Mouse (Mus musculus) MN1 (cell line): ENCODE data around the gene Fcgr1.
"Not testable (repeated sequence)": the region's sequence is repeated elsewhere in the genome, so short reads cannot be mapped to it uniquely, and the experiment has no call there.

Experiments
- DNase-seq: peaks from one replicate; pipeline ENCODE4 v3.0.0-alpha.2; 2016; ENCODE audit warnings: low spot score

Gene Fcgr1

DNA sequence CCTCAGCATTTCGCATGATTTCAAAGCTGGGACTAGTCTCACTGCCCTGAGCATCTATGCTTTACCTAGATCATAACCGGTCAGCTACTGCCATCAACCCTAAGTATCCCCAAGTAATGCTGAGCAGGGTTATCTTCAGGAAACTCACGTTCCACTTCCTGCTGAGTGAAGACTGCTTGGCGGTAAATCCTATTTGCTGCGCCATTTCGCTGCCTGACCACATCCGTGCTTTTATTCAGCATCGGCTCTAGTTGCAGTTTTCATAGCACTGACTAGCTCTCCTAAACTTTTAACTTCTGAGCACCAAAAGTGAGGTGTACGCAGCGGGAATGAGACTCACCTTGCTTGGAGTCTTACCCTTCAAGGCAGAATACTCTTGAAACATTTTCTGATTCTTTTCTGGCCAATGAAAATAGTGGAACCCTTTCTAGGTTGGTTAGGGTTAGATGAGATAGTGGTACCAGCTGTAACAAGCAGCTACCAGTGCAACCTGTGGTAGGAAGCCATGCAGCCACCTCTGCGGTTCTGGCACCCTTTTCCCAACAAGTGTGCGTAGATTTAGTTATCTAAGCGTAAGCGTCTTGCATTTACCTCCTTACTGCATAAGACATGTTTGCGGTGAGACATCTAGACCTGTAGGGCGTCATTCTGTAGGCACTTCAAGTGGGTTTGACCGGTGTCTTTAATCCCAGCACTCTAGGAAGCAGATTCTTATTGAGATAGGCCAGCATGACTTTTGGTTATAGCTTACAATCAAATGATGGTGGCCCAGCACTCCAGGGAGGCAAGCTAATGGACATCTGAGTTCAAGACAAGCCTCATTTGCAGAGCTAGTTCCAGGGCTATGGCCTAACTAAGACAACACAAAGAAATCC, 19.9 kb downstream of the Fcgr1 start:
- DNase-seq, result peak; percentile 46

DNA sequence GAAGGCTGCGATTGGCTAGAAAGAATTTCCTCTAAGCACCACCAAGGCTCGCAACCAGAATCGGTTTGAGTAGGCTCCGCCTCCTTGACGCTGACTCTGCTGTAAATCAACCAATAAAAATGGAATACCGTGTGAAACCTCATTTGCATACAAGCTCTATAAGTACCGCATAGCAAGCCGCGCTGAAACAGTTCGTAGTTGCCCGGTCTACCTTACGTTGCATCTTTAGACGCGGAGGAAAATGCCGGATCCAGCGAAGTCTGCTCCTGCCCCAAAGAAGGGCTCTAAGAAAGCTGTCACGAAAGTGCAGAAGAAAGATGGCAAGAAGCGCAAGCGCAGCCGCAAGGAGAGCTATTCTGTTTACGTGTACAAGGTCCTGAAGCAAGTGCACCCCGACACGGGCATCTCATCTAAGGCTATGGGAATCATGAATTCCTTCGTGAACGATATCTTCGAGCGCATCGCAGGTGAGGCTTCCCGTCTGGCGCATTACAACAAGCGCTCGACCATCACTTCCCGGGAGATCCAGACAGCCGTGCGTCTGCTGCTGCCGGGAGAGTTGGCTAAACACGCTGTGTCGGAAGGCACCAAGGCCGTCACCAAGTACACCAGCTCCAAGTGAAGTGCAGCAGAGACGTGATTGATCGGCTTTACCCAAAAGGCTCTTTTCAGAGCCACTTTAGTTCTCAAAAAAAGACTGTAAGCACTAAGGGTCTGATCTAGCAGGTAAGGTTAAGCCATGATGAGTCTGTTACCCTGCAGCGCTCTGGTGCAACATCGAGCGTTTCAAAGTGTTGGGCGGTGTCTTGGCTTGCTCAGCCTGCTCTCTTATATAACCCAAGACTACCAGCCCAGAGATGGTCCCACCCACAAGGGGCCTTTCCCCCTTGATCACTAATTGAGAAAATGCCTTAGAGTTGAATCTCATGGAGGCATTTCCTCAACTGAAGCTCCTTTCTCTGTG, 24.0 kb downstream of the Fcgr1 start, which contains the start of gene Hist2h2bb:
TSS of gene Hist2h2bb (plus strand) at position 242 of the 964 bp plus-strand sequence.
- peak; percentile 98 for DNase-seq

DNA sequence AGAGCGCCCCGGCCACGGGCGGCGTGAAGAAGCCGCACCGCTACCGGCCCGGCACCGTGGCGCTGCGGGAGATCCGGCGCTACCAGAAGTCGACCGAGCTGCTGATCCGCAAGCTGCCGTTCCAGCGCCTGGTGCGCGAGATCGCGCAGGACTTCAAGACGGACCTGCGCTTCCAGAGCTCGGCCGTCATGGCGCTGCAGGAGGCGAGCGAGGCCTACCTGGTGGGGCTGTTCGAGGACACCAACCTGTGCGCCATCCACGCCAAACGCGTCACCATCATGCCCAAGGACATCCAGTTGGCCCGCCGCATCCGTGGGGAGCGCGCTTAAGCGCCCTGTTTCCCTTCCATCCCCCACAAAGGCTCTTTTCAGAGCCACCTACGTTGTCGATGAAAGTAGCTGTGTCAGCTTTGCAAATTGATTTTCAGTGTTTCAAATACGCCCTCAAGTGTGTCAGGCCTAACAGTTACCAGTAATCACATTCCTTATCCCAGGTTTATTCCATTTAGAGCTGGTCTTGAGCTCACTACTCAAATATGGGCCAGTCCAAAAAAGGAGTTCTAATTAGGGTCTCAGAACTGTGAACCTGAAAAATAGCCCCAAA, 24.9 kb downstream of the Fcgr1 start:
- DNase-seq, result not testable (repeated sequence)

DNA sequence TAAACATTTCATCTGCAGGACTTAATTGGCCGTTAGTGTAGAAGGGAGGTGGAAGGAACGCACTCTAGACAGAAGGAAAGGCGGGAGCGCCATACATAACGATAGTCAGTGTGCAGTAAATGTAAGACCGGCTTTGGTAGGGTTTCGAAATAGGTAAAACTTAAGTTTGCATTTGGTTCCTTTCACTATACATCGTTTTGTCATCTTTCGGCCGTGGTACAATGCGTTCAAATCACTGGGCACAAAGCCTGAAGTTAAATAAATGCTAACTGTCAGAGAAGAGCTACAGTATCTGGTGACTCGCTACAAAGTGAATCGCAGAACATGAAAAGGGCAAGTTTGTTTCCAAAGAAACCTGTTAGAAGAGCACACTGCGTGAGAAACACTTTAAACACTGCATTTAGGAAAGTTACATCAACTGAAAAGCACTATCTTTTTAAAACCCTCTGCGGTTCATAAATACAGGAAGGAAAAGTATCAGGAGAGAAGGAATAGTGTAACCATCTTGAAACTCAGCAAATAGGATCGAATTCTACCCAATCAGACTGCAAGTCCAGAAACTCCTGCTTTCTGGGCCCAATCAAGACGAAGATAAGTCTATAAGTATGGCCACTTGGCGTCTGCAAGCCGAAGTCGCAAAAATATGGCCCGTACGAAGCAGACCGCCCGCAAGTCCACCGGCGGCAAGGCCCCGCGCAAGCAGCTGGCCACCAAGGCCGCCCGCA, 25.6 kb downstream of the Fcgr1 start, which contains the start of gene Hist2h3b:
TSS of gene Hist2h3b (plus strand) at position 604 of the 725 bp plus-strand sequence.
- peak; percentile 89 for DNase-seq

DNA sequence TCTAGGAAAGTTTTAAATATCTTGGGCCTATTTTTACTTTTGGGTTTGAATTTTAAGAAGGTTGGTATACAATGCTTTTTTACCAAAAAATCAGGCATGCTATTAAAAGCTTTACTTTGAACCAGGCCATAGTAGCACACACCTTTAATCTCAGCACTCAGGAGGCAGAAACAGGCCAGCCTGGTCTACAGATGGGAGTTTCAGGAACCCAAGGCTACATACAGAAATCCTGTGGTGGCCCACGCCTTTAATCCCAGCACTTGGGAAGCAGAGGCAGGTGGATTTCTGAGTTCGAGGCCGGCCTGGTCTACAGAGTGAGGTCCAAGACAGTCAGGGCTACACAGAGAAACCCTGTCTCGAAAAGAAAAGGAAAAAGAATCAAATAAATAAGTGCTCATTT, 26.2 kb downstream of the Fcgr1 start:
- no peak for DNase-seq

DNA sequence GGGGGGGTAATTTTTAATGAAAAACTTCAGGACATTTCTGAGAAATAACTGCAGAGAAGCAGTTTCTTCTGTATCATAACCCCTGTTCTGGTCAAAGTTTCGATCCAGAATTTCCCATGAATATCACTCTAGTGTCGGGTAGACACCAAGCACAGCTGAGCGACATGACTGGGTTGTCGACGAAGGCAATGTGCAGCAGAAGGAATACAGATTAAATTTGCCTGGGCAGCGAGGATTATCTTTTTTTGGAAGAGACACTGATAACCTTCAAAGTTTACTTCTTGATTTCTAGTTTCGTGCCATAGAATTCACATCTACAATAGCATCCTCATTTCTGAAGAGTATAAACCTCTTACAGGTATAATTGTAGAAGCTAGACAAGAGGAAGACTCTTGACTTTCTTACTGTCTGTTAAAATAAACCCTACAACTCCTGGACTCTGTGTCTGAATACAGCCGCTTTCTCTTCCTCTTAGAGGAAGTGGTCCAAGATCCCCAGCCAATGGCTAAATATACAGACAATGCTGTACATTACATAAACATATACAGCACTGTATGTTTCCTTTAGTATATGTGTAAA, 27.5 kb downstream of the Fcgr1 start:
- DNase-seq, result no peak

DNA sequence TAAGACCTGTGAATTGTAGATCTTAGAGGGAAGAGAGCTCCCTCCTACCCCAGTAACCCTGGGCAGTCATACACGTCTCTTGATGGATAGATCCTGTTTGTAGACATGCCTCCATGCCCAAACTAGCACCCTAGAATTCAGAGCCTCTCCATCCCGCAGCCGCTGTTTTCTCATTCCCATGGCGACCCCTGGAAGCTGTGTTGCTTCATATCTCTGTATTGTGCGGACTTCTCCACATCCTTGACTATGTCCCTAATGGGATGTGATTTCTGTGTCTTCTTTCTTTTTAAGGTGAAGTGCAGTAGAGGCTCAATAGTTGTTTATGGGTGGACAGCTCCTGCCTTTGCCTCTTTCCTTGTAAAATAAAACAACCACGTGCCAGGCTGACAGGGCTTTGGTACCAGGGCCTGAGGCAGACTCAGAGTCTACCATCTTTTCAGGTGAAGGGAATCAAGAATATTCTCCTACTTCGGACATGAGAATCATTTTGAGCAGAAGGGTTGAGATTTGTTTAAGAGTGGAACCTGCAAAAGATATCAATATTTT, 29.3 kb downstream of the Fcgr1 start:
- peak; percentile 45 for DNase-seq

DNA sequence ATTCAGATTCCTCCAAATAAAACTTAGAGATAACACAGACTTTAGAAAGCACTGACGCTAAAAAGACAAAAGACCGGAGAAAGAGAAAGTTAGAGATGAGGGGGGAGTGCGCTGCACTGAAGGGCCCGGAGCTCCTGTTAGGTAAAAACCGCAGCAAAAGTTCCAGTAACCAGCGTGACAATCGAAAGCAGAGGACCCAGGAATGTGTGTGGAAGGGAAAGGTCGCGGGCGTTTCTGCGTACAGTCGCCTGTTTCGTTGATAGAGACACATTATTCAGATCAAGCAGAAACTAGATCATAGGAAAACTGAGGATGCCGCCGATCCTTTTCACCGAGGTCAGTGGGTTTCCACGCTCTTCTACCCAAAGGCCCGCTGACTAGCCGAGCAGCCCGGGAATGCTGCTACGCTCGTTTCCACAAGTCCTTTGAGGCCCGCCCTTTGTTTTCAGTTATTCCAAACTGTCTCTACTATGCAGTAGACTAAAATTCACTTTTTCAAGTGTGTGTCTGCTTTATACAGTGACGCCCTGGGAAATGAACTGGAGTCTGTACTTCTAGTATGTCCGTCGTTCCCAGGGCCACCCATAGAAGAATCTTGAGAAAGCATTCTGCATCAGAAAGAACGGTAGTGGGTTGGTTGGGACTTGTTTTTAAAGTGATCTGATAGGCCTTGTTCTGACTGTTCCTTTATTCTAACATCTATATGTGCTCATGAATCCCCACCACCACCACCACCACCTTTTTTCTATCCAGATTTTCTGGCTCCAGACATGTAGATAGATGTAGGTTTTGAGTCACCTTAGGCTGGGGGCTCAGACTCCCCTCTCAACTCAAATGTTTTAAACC, 30.0 kb downstream of the Fcgr1 start:
- no peak for DNase-seq

DNA sequence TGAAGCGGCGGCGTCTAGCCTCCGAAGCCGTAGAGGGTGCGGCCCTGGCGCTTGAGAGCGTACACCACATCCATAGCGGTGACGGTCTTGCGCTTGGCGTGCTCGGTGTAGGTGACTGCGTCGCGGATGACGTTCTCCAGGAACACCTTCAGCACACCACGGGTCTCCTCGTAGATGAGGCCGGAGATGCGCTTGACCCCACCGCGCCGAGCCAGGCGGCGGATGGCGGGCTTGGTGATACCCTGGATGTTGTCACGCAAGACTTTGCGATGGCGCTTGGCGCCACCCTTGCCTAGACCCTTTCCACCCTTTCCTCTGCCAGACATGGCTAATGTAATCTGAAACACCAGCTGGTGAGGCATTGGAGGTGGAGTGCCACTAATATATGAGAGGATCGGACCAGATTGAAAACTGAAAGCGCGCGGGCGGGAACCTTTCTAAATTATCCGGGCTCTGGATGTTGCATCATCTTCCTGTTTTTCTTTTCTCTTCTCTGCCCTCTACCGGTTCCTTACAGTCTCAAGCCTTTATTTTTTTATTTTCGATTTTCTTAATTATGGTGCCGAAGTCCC, 30.7 kb downstream of the Fcgr1 start, which contains the start of gene Hist2h4:
TSS of gene Hist2h4 (minus strand) at position 333 of the 572 bp plus-strand sequence.
- DNase-seq, result peak; percentile 98

DNA sequence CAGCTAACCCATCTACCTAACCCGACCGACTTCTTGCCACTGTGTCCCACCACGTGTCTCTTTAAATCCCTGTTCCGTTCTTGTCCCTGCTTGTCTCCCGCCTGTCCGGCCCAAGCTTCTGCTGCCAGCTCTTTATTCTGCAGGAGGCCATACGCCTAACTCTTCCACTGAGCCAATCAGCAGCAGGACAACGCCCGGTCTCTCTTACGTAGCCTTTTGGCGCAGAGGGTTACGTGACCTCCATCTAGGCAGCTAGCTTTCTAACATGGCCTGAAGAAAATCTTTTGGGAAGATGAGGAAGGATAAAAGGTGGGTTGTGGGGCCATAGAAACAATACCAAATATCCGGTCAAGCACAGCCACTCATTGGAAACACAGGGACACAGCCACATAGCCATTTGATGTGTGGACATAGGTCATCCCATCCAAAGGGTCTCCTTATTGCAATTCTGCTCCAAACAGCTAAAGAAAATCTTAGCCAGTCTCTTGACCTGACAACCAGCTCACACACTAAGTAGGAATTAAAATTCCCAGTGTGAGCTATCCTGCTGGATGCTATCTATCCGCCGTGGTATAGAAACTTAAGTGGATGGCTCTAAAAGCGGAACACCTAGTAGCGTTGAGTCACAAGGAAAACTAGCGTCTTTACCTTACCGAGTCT, 31.4 kb downstream of the Fcgr1 start:
- peak; percentile 91 for DNase-seq

DNA sequence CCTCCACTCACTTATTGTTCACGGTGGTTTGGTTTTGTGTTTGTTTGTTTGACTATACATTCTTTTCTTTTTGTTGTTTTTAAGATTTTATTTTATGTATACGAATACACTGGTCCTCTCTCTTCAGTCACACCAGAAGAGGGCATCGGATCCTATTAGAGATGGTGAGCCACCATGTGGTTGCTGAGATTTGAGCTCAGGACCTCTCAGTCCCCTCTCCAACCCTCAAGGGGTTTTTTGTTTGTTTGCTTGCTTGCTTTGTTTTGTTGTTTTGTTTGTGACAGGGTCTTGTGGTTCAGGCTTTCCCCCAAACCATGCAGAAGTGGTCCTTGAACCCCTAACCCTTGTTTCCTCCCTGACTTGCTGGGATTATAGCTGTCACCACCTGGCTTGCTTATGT, 32.1 kb downstream of the Fcgr1 start:
- peak; percentile 31 for DNase-seq

DNA sequence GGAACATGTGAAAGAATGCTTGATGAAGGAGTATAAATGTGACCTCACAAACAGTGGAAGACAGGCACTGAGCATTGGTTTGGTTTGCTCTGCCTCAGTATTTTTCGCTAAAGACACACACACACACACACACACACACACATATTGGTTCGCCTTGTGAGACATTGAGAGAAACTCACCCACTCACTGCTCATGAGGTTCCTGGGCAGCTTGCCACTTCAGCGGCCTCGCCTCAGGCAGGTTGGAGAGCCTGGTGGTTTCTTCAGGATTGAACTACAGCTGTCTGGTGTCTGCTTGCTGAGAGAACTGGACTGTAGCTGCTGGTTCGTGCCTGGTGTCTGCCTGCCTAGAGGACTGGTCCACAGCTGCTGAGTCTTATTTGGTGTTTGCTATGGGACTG, 33.5 kb downstream of the Fcgr1 start:
- DNase-seq, result no peak

DNA sequence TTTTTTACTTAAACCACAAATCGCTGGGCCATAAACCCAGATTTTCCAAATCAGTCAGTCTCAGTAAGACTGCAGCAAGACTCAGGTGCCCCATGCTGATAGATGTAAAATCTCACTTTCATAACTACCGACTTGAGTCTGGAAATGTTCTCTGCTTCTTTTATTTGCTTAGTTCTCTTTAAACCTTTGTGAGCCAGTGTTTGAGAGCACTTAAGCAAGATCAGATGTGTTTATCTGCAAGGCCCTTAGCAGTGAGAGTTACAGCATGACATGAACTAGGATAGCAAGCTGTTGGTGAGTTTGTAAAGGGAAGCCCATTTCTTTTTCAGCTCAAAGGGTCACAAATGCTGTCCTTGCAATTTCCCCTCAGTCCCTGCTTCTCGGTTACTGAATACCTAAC, 36.6 kb downstream of the Fcgr1 start:
- DNase-seq, result no peak

DNA sequence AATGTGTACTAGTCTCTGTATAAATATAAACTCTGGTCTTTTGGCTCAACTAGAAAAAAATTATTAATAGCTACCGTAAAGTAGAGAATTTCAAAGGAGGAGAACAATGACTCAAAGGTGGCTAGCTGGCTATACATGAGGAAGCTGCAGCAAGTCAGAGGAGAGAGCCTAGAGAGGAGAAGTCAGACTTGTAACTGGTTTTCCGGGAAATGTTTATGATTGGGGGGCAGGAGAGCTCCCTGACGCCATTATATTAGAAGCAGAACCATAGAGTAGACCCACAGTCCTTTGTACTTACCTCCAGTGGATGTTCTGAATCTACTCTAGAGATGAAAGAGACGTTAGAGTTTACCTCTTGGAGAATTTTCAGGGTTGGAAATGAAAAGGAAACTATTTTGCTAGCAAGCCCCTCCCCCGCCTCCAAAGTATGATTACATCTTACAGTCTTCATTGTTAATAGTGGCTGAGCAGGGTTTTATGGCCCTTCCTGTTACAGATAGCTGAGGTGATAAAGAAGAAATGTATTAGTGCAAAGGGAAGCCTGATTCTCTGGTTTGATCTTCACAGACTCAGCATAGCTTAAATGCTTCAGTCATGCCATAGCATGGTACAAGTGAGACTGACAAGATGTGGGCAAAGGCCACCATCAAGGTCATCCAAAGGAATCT, 37.7 kb downstream of the Fcgr1 start:
- DNase-seq, result no peak

DNA sequence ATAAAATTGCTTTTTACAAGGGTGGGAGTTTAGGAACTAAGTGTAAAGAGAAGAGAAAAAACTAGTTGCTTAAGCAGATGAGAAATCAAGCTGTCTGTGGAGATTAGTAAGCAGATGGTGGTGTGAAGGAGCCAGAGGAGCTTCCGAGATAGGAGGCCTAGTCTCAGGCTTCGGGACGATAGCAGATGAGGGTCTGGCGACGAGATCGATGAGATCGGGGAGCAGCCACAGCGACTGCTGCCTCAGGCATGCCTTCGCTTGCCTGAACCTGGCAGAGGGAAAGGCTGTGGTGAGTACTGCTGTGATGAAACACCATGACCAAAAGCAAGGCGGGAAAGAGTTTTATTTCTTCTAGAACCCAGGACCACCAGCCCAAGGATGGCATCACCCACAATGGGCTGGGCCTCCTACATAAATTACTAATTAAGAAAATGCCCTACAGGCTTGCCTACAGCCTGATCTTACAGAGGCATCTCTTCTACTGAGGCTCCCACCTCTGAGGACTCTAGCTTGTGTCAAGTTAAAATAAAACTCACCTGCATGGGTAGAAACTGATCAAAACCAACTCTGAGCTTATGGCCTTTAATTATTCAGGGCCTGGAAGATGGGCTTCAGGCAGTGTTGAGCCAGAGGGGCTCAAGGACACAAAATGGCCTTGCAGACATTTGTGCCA, 39.0 kb downstream of the Fcgr1 start:
- no peak for DNase-seq

DNA sequence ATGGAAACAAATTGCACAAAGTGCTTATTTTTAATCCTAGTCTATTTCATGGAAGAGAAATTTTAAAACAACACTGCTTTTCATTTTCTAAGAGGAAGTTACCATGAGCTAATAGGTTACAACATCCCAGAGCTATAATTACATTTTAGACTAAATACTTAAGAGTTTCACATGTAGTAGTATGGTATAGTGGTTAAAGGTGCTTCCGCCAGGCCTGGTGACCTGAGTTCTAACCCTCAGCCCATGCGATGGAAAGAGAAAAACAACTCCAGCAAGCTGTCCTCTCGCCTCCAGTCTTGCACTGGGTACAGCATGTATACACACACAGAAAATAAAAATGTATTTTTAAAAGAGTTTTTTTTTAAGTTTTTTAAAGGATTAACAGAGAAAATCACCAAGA, 42.0 kb downstream of the Fcgr1 start:
- no peak for DNase-seq

DNA sequence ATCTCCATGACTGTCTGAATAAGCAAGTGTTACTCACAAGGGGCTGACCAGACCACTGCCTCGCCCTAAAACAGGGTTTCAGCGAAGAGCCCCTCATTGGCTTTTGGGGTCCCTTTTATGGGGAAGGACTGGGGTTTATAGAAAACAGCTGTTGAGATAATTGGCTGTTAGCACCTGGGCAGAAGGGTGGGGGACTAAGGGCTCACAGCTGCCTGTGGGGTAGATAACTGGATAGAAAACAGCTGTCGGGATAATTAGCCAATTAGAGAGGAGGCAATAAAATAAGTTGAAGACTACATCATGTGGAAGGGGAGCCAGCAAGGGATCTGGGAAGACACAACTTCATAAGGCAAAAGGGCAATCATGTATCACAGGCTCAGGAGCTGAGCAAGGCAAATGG, 42.9 kb downstream of the Fcgr1 start:
- peak; percentile 55 for DNase-seq

DNA sequence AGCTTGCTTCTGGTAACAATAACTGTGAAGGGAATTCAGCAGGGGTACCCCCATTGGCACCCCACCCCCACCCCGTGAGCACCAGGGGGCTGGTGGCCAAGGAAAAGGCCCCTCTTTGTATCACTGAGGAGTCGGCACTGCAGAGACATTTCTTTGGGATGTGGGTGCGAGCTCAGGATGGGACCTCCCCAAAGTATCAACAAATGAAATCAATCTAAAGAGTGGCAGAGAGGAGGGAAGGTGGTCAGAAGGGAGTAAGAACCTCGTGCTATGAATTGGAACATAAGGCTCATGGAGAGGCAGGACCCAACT, 44.8 kb downstream of the Fcgr1 start:
- no peak for DNase-seq
